Mouse (Mus musculus) kidney, adult 2 months (tissue): ENCODE results near the gene Pnpla3.

ENCODE experiments used
- CTCF ChIP-seq: fragments of 200-500 bp; conservative IDR thresholded peaks from 2 replicates; pipeline ENCODE4 v1.5.1; 2011; ENCODE audit warnings: low read depth, mild to moderate bottlenecking, control low read depth, low read length, moderate library complexity, mixed read lengths; ENCODE audit not compliant: insufficient read depth, insufficient read length
- POLR2A ChIP-seq: fragments of 200-500 bp; IDR thresholded peaks from one replicate; pipeline ENCODE4 v1.6.1; 2011; ENCODE audit warnings: low read depth, low read length, control low read depth

GRCm38 (mm10) chr15:84189881-84190280 lies 22.2 kb downstream of the Pnpla3 start:
- TF ChIP-seq CTCF (no peak), POLR2A (no peak)
